Mouse (Mus musculus): ENCODE results near the gene Sod1.
"Not testable (repeated sequence)": the region's sequence is repeated elsewhere in the genome, so short reads cannot be mapped to it uniquely, and the experiment has no call there.

Sod1 gene

GRCm38 (mm10) chr16:90211767-90212166 lies 8.8 kb upstream of the Sod1 start:
- no peak for DNase-seq (ENCODE audit: low spot score in 2 of 2)

- no peak for DNase-seq (ENCODE audit: low spot score in 2 of 2)
Measured at GRCm38 (mm10) chr16:90213477-90214339, 6.8 kb upstream of the Sod1 start.

GRCm38 (mm10) chr16:90214731-90215565 lies 5.6 kb upstream of the Sod1 start:
- DNase-seq (ENCODE audit: low spot score in 2 of 2) = no peak

GRCm38 (mm10) chr16:90215879-90216278 lies 4.7 kb upstream of the Sod1 start:
- DNase-seq (ENCODE audit: low spot score in 2 of 2) = not testable (repeated sequence)

GRCm38 (mm10) chr16:90216414-90216813 lies 4.1 kb upstream of the Sod1 start:
- DNase-seq (ENCODE audit: low spot score in 2 of 2) = no peak

- DNase-seq (ENCODE audit: low spot score in 2 of 2) = no peak
Measured at GRCm38 (mm10) chr16:90217356-90217755, 3.2 kb upstream of the Sod1 start.

- no peak for DNase-seq (ENCODE audit: low spot score in 2 of 2)
Measured at GRCm38 (mm10) chr16:90217926-90218325, 2.6 kb upstream of the Sod1 start.

- DNase-seq (ENCODE audit: low spot score in 2 of 2) = not testable (repeated sequence)
Measured at GRCm38 (mm10) chr16:90219445-90219844, 1.1 kb upstream of the Sod1 start.

GRCm38 (mm10) chr16:90220892-90221431 lies 408 bp downstream of the Sod1 start:
- DNase-seq (ENCODE audit: low spot score in 2 of 2) = no peak

GRCm38 (mm10) chr16:90221441-90222070 lies 1.0 kb downstream of the Sod1 start:
- DNase-seq (ENCODE audit: low spot score in 2 of 2) = no peak

GRCm38 (mm10) chr16:90229897-90230296 lies 9.3 kb downstream of the Sod1 start:
- no peak for DNase-seq (ENCODE audit: low spot score in 2 of 2)

GRCm38 (mm10) chr16:90231302-90231701 lies 10.7 kb downstream of the Sod1 start:
- no peak for DNase-seq (ENCODE audit: low spot score in 2 of 2)

GRCm38 (mm10) chr16:90233702-90234101 lies 13.1 kb downstream of the Sod1 start:
- no peak for DNase-seq (ENCODE audit: low spot score in 2 of 2)

GRCm38 (mm10) chr16:90234617-90235016 lies 14.1 kb downstream of the Sod1 start:
- DNase-seq (ENCODE audit: low spot score in 2 of 2) = no peak

GRCm38 (mm10) chr16:90235188-90235587 lies 14.6 kb downstream of the Sod1 start:
- no peak for DNase-seq (ENCODE audit: low spot score in 2 of 2)

- DNase-seq (ENCODE audit: low spot score in 2 of 2) = no peak
Measured at GRCm38 (mm10) chr16:90239128-90239746, 18.7 kb downstream of the Sod1 start.

- no peak for DNase-seq (ENCODE audit: low spot score in 2 of 2)
Measured at GRCm38 (mm10) chr16:90241875-90242274, 21.3 kb downstream of the Sod1 start.

- DNase-seq (ENCODE audit: low spot score in 2 of 2) = no peak
Measured at GRCm38 (mm10) chr16:90242426-90243304, 22.1 kb downstream of the Sod1 start.

GRCm38 (mm10) chr16:90250099-90250498 lies 29.5 kb downstream of the Sod1 start:
- no peak for DNase-seq (ENCODE audit: low spot score in 2 of 2)

GRCm38 (mm10) chr16:90251256-90251655 lies 30.7 kb downstream of the Sod1 start:
- not testable (repeated sequence) for DNase-seq (ENCODE audit: low spot score in 2 of 2)

All from spleen, postnatal 14 days (tissue).